Mouse (Mus musculus) liver, postnatal 0 days (tissue): ENCODE measurements at regions not wholly inside any gene's neighbourhood (a gene's known extent, or its start where the extent isn't known, plus 50 kb on each side); places are given as distances from the start of the nearest gene placed in this dataset.

Source experiments
- ATAC-seq: fragments of 200-750 bp; cut with Nextera tagmentation; 2 replicates; pipeline ENCODE4 v1.8.0; 2017; ENCODE audit warnings: mild to moderate bottlenecking, moderate library complexity
- DNase-seq: peaks from one replicate; pipeline ENCODE4 v3.0.0-alpha.2; 2016
- H3K27ac ChIP-seq: fragments of 300-500 bp; sonication (generic); 2 replicates; pipeline ENCODE4 v1.5.1; 2014; ENCODE audit warnings: antibody characterized with exemption, moderate library complexity, mild to moderate bottlenecking, low read depth
- H3K27me3 ChIP-seq: fragments of 300-500 bp; sonication (generic); 2 replicates; pipeline ENCODE4 v1.6.1; 2014; ENCODE audit warnings: low read length, control low read depth, mixed read lengths; ENCODE audit not compliant: insufficient read depth
- H3K36me3 ChIP-seq: fragments of 300-500 bp; sonication (generic); replicated peaks from 2 replicates; pipeline ENCODE4 v1.6.1; 2014; ENCODE audit warnings: mild to moderate bottlenecking, control low read depth, low read length, moderate library complexity, mixed read lengths; ENCODE audit not compliant: insufficient read depth
- H3K4me1 ChIP-seq: fragments of 300-500 bp; sonication (generic); 2 replicates; pipeline ENCODE4 v1.6.1; 2014; ENCODE audit warnings: antibody characterized with exemption, mild to moderate bottlenecking, control low read depth; ENCODE audit not compliant: insufficient read depth
- H3K4me2 ChIP-seq: fragments of 300-500 bp; sonication (generic); 2 replicates; pipeline ENCODE4 v1.6.1; 2014; ENCODE audit warnings: low read depth, mild to moderate bottlenecking, low read length, moderate library complexity, mixed read lengths
- H3K4me3 ChIP-seq: fragments of 300-500 bp; sonication (generic); 2 replicates; pipeline ENCODE4 v1.5.1; 2014; ENCODE audit warnings: low read depth, low read length
- H3K9ac ChIP-seq: fragments of 300-500 bp; sonication (generic); replicated peaks from 2 replicates; pipeline ENCODE4 v1.6.1; 2014; ENCODE audit warnings: mild to moderate bottlenecking, moderate library complexity
- H3K9me3 ChIP-seq: fragments of 300-500 bp; sonication (generic); 2 replicates; pipeline ENCODE4 v1.6.1; 2016; ENCODE audit warnings: mild to moderate bottlenecking, control low read depth, low read length, mixed read lengths
- CTCF ChIP-seq: sonication (generic); IDR thresholded peaks from 2 replicates; pipeline ENCODE4 v1.5.1; 2016; ENCODE audit warnings: antibody characterized with exemption, low read depth
- EP300 ChIP-seq: IDR thresholded peaks from 2 replicates; pipeline ENCODE4 v1.6.1; 2016; ENCODE audit warnings: antibody characterized with exemption, low read depth, mild to moderate bottlenecking
- WGBS: fragments of 180-500 bp; shearing (Covaris S2); extraction: QIAGEN DNeasy Blood & Tissue Kit; methylation state at CpG from one replicate; pipeline ENCODE4 v1.1.7; 2014; ENCODE audit not compliant: insufficient replicate concordance; 5-methylcytosine and 5-hydroxymethylcytosine counted together

DNA sequence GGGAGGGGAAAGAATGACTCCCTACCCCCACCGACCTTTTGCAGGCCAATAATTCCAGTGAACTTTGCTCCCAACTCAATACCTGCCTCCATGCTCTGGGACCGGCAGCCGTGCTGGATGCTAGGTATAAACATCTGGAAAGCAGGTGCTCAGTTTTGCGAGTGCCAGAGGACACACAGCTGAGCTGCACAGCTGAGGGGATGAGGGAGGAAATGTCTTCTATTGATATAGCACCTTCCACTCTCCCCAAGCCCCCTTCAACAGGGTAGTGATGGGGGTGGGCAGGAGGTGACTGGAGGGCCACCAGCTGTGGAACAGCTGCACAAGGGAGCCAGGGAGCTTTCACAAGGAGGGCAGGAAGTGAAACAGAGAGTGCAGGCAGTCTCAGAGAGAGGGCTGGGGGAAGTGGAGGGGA, 421.8 kb downstream of the Tns1 start:
- Histone ChIP-seq H3K27ac (no peak overlapping the region), H3K4me1 (peaks cover 8% of the 10 kb centered on the region), H3K36me3 (no peaks in the 10 kb centered on the region), H3K9ac (no peak overlapping the region), H3K27me3 (no peaks in the 10 kb centered on the region), H3K9me3 (no peaks in the 10 kb centered on the region), H3K4me2 (no peak overlapping the region), H3K4me3 (no peak overlapping the region)
- DNase-seq (peak; percentile 16), ATAC-seq (no peak)
- WGBS: 15% methylated on average over 4 of the region's 4 CpGs
- TF ChIP-seq EP300 (no peak), CTCF (no peak)

DNA sequence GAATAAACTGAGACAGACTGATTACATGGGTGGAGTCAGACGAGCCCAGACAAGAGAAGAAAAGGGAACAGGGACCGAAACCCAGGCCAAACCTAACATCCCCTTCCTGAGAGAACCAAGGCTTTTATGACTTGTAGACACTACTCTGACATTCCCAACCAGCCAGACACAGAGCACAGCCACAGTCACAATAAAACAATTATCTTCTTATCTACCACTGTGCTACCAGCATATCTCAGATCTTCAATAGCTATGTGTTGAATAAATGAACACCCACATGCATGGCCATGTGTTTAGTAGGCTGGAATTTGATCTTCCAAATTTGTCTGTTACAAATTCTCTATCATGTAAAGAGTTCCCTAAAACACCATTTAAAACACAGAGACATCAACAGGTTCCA, 430.7 kb downstream of the Tns1 start:
- ATAC-seq (no peak), DNase-seq (no peak)
- 68% methylated on average over 2 of the region's 2 CpGs for WGBS
- Histone ChIP-seq H3K4me2 (no peak overlapping the region), H3K36me3 (no peaks in the 10 kb centered on the region), H3K9me3 (no peaks in the 10 kb centered on the region), H3K9ac (no peak overlapping the region), H3K27ac (no peak overlapping the region), H3K4me1 (no peaks in the 10 kb centered on the region), H3K4me3 (no peak overlapping the region), H3K27me3 (no peaks in the 10 kb centered on the region)
- TF ChIP-seq CTCF (no peak), EP300 (no peak)

- H3K4me3 ChIP-seq: no peak overlapping the region
- peaks cover 3% of the 10 kb centered on the region; the same call in 1 of the 2 replicates for H3K4me1 ChIP-seq
- ATAC-seq (no peak), DNase-seq (no peak)
- no peaks in the 10 kb centered on the region for H3K27me3 ChIP-seq
- H3K36me3 ChIP-seq: no peaks in the 10 kb centered on the region
- TF ChIP-seq EP300 (no peak), CTCF (no peak)
- H3K9me3 ChIP-seq: no peaks in the 10 kb centered on the region
- WGBS: 74% methylated on average over 4 of the region's 4 CpGs
- H3K27ac ChIP-seq: no peak overlapping the region
- no peak overlapping the region for H3K4me2 ChIP-seq
- H3K9ac ChIP-seq: no peak overlapping the region
These were observed 438.5 kb downstream of the Tns1 start for GRCm38 (mm10) chr1:73685734-73686133.

DNA sequence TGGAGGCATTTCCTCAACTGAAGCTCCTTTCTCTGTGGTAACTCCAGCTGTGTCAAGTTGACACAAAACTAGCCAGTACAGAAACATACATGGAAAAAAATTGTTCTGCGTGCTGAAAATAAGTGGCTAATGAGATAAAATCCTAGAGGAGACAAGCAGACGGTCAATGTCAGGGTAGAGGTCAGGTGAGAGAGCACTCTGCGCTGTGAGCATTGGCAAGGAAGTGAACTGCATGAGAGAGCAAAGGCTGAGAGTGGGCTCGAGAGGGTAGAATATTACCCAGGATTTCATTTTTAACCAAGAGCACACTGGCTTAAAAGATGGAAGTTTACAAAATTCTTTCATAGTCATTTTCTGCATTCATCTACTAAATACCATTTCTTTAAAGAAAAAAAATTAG, 439.2 kb downstream of the Tns1 start:
- ATAC-seq (no peak), DNase-seq (no peak)
- Histone ChIP-seq H3K36me3 (no peaks in the 10 kb centered on the region), H3K27ac (no peak overlapping the region), H3K9ac (no peak overlapping the region), H3K4me2 (no peak overlapping the region), H3K9me3 (no peaks in the 10 kb centered on the region), H3K4me1 (peaks cover 3% of the 10 kb centered on the region; the same call in 1 of the 2 replicates), H3K27me3 (no peaks in the 10 kb centered on the region), H3K4me3 (no peak overlapping the region)
- TF ChIP-seq CTCF (no peak), EP300 (no peak)
- 55% methylated on average over 4 of the region's 4 CpGs for WGBS

GRCm38 (mm10) chr1:73684166-73684565, 440.1 kb downstream of the Tns1 start:
- H3K9me3 ChIP-seq: no peaks in the 10 kb centered on the region
- 47% methylated on average over 5 of the region's 5 CpGs for WGBS
- H3K4me2 ChIP-seq: no peak overlapping the region
- no peak overlapping the region for H3K9ac ChIP-seq
- ATAC-seq (peak; percentile 13; the same call in 1 of the 2 replicates), DNase-seq (no peak)
- TF ChIP-seq CTCF: no peak
- no peak for TF ChIP-seq EP300
- H3K27ac ChIP-seq: no peak overlapping the region
- H3K4me1 ChIP-seq: peaks cover 3% of the 10 kb centered on the region; the same call in 1 of the 2 replicates
- no peaks in the 10 kb centered on the region for H3K27me3 ChIP-seq
- H3K36me3 ChIP-seq: no peaks in the 10 kb centered on the region
- no peak overlapping the region for H3K4me3 ChIP-seq

- Histone ChIP-seq H3K9ac (no peak overlapping the region), H3K27ac (no peak overlapping the region), H3K4me3 (no peak overlapping the region), H3K27me3 (no peaks in the 10 kb centered on the region), H3K9me3 (no peaks in the 10 kb centered on the region), H3K4me1 (peaks cover 3% of the 10 kb centered on the region; the same call in 1 of the 2 replicates), H3K36me3 (no peaks in the 10 kb centered on the region), H3K4me2 (no peak overlapping the region)
- DNase-seq: no peak
- ATAC-seq: no peak
- TF ChIP-seq CTCF: no peak
- no peak for TF ChIP-seq EP300
- WGBS: 60% methylated on average over 4 of the region's 4 CpGs
These were observed 440.9 kb downstream of the Tns1 start for GRCm38 (mm10) chr1:73683132-73683888.

DNA sequence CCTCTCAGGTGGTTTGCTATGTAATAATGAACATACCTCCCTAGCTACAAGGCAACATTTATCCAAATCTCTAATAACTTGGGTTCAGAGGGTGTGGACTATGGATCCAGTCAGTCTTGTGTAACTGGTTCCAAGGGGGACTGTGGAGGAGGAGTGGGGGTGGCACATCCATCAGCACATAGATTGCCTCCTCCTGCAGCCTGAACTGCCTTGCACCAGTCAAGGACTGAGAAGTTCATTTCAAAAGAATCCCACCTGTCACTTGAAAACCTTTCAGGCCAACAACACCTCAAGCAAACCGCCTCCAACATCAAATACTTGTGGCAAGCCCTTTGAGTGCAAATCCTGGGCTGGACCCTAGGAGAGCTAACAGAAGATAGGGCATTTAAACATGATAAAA, 442.6 kb downstream of the Tns1 start:
- no peaks in the 10 kb centered on the region for H3K27me3 ChIP-seq
- H3K36me3 ChIP-seq: no peaks in the 10 kb centered on the region
- H3K4me3 ChIP-seq: no peak overlapping the region
- WGBS: 64% methylated on average over 1 of the region's 1 CpGs
- no peaks in the 10 kb centered on the region for H3K9me3 ChIP-seq
- H3K4me2 ChIP-seq: no peak overlapping the region
- DNase-seq: no peak
- TF ChIP-seq EP300: no peak
- TF ChIP-seq CTCF: no peak
- H3K9ac ChIP-seq: no peak overlapping the region
- H3K4me1 ChIP-seq: peaks cover 3% of the 10 kb centered on the region; the same call in 1 of the 2 replicates
- no peak overlapping the region for H3K27ac ChIP-seq
- no peak for ATAC-seq
